Mouse (Mus musculus) embryonic facial prominence, embryonic 10.5 days (tissue): Measurements from ENCODE around the gene Cbr3. TPM values are rescaled to one million over a fixed set of nuclear protein-coding genes. Genes with fewer than 3 reads are reported as not detected.

Experiments
- polyA plus RNA-seq: library from polyadenylated mRNA; unstranded; fragments of >200 nt; fragmentation: Nextera tagmentation; extraction: Ambion mirVana; gene quantifications from 2 replicates; pipeline ENCODE4 v1.2.1, GENCODE M21; 2016

The Cbr3 gene
- polyA plus RNA-seq, 1 experiment from 2014 or later: 0.62 TPM

Other genes with a start within 250 kb of the Cbr3 start
- gene Setd4, start 79.2 kb upstream of the Cbr3 start, polyA plus RNA-seq: 15.6 and 17.7 TPM in 2 replicates
- 97.5 and 111 TPM in 2 replicates for gene Cbr1, start 77.4 kb upstream of the Cbr3 start, polyA plus RNA-seq
- gene Gm5678, start 55.1 kb upstream of the Cbr3 start, polyA plus RNA-seq: not detected in 2 replicates
- 8.4 and 9.1 TPM in 2 replicates for gene Dop1b, start 28.7 kb downstream of the Cbr3 start, polyA plus RNA-seq
- gene Morc3, start 148.9 kb downstream of the Cbr3 start, polyA plus RNA-seq: 29.1 and 31.5 TPM in 2 replicates
- gene Chaf1b, start 200.7 kb downstream of the Cbr3 start, polyA plus RNA-seq: 138 and 142 TPM in 2 replicates